Mouse (Mus musculus) cerebellum, postnatal 36 days (tissue): ENCODE results near the gene Dapp1.

Source experiments
- DNase-seq, 2 experiments: peaks; one replicate each; pipeline ENCODE4 v3.0.0; 2021 to 2022; ENCODE audit warnings: mixed read lengths in 2 of 2

The Dapp1 gene

DNA sequence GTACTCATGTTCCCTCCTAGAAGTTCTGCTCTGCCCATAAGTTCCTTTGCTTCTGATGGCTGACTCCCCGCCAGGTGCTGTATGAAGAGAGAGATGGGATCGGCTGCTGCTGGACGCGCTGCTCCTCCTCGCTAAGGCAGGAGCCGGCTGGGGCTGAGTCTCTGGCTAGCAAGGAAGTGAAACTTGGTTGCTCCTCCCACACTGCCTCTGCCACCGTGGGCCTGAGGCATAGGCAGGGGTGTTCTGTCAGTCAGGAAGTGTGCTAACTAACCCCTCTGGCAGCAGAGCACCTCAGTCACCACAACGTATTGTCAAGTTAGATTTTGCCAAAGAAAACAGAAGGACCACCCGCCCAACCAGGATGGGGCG is at the start of gene Dapp1:
TSS of gene Dapp1 (minus strand) at position 164 of the 369 bp plus-strand sequence.
- no peak for DNase-seq

DNA sequence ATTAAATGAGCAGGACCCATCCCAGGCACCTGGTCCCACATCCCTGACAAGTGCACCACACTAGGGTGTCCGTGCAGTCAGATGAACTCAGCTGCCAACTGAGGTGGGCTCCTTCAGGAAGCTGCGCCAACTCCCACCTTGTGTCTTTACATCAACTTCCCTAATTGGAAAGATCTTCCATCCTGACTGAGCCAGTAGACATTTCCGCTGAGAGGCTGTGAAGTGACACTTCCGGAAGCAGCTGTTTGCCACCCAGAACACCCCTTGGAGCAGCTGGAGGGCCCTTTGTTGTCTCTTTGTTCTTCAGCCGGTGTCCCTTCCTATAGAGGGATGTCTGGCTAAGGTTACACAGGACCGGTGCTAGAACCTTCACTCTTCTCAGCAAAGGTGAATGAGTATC is 49.2 kb upstream of the Dapp1 start:
- no peak for DNase-seq

DNA sequence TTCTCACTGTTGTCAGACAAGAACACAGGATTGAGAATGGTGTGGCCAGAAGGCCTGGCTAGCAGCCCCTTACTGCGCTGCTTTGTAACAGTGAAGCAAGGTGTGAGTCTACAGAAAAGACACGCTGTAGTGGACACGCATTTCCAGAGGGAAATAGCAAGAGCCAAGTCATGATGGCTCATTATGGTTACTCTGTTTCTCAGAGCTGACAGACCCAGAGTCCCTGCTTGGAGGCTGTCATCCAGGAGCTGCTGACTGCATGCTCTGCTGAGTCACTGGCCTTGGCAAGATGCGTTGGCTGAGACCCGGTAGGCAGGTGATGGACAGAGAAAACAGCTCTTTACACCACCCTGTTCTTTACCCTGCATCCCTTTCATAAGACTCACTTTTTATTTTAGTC is 48.0 kb upstream of the Dapp1 start:
- DNase-seq, result peak; percentile 80 to 85

DNA sequence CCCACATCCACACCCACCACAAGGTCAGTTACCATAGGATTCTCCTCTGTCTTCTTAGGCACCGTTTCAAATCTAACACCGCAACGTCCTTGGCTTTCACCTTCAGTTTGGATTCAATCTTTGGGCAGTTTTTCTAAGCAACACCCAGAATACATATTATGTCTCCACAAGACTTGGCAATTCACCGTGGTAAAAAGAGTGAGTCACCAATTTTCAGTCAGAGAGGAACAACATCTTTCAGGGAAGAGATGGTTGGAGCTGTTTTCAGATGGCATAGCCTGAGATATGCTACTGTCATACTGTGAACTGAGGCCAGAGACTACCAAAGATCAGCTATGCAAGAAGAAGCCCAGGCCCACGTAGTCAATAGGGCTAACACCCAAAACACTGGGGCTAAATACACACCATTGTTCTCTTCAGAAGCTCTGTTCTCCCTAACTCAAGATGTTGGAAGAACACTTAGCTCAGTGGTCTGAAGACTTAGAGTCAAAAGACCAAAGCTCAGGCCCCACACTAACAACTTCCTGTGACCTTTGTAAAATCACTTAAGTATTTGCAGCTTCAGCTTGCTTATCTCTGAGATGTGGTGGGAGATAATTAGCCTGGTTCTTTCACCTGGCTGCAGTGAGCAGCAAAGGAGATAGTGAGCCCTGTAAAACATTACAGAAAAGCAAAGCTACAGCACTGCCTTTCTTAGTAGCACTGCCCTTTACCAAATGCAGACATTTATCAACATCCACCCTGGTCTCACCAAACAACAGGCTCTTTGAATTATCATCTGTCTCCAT is 46.4 kb upstream of the Dapp1 start:
- no peak for DNase-seq

DNA sequence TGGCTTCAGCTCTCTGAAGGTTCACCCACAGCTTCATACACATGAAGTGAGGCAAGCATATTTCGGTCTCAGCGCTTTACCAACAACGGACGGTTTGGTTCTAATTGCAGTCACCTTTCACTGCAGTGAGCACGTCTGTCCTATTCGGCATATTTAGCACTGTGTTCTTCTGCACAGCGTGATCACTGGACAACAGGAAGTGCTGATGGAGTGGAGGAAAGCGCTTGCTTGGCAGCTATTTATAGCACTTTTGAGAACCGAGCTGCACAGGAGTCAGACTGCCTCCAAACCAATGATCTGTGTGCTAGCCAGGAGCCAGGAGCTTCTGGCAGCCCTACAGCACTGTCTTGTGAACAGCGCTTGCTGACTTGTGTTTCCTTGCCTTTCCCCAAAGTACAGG is 44.9 kb upstream of the Dapp1 start:
- peak; percentile 82 to 85 for DNase-seq

DNA sequence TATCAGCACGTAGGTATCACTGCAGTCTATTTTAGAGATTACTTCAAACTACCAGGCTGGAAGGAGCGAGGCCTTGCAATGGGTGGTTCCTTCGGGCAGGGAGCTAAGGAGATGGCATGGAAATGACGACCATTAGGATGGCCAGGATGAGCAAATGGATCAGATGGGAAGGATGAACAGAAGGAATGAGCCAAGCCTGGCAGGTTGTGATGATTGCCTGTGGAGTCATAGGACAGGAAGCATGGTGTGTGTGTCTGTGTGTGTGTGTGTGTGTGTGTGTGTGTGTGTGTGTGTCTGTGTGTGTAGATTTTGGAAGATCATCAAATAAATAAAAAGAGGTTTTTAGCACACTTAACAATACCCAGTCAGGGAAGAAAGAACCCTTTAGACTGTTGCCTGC is 41.3 kb upstream of the Dapp1 start:
- DNase-seq, result no peak

DNA sequence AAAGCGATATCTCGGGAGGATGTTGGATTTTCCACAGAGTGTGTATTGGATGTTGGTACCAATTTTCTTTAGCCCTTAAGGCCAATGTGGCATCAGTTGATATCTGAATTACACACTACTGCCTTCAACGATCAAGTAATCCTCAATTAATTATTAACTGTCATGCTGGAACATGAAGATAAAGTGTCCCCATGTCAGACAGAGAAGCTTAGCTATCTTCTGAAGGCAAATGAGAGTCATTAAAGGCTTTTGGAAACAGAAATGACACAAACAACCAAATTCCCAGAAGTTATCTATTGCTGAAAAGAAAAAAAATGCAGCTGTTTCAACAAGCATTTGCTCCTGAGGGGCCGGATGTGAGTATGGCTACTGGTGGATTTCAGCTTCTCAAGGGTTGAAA is 40.7 kb upstream of the Dapp1 start:
- no peak for DNase-seq

DNA sequence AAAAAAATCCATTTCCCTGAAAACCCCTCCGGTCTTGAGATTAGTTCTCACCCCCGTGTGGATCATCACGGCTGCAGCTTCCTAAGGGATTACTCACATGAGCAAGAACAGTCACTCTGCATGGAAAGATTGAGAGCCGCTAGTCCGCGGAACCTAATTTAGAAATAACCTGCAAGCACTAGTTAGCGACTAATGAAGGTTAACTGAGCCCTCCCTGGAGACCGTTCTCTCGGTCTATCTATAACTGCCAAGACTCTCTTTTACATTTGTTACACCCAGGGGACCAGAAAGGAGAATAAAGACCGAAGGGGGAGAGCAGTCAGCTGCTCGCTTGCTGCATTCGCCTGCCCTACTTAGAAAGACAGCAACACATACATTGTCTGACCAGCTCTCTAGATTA is 35.5 kb upstream of the Dapp1 start:
- DNase-seq, result no peak

DNA sequence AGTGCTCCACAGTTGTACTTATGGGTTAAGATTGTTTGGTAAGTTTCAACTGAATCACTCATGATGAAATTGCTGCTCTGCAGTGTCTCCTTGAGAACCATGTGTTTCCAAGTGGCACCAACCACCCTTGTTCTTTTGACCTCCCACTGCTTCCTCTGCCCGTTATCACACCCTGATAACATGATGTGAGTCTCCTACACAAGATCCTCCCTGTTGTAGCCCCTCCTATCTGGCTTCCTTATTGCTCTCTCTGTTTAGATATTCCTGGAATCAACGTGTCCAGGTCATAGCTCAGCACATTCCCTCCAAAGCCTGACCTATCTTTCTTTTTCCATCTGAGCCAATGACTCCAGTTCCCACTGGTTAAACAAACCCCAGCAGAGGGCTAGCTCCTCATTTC is 33.4 kb upstream of the Dapp1 start:
- DNase-seq, result no peak

DNA sequence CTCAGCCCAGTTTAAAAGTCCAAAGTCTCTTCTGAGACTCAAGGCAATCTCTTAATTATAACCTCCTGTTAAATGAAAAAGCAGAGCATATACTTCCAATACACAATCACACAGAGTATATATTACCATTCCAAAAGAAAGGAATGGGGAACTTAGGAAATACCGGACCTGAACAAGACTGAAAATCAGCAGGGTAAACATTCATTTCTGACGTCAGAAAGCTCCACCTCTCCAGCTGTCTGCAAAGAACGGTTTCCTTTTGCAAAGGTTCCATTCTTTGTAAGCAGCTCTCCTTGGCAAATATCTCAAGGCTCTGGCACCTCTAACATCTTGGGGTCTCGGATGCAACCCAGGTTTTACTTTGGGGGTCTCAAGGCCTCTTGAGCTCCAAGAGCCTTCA is 31.0 kb upstream of the Dapp1 start:
- no peak for DNase-seq

DNA sequence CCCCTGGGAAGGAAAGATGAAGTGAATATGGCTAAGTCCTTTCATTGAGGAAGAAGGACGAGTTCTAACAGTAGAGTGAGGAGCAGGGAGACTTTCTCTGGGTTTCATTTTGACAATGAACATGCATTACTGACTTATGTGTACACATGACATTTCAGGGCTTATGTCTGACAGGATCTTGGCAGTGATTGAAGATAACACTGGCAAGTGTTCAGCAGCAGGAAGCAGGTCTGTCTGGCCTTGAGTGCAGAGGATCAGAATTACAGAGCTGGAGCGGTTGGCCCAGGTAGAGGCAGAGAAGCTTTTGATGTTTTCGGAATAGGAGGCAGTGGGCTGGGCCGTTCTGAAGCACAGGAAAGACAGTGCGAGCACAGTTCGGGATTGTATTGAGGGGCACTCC is 26.8 kb upstream of the Dapp1 start:
- no peak for DNase-seq

DNA sequence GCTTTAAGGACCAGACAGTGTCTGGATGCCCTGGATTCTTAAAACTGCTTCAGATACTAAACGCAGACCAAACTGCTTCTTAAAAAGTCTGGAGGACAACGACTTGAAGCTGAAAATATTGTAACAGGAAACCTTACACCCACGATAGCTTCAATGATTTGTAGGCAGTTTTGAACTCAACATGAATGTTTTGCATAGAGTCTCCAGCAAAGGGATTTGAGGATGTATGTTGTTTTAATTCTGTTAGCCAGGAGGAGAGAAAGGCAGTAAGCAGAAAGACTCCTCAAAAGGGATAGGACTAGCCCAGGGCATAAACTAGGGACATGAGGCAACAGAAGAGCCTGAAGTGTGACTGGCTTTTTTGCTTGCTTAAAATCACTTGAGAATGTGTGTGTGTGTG is 25.6 kb upstream of the Dapp1 start:
- DNase-seq, result no peak

DNA sequence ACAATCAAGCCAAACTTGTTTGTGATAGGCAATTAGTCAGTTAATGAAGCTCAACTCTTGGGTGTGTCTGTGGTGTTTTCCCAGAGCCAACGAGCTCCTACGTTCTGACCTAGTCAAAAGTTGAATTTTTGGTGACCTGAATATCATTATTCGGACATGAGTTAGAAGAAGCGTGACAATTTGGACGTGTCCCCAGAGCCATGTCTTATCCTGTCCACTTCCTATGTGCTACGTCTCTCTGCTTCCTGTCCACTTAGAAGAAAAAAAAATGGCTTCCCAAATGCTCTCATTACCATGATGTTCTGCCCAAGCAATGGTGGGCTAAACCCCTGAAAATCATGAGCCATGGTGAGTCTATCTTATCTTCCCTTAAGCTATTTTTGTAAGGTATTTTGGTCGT is 21.9 kb upstream of the Dapp1 start:
- DNase-seq, result no peak

DNA sequence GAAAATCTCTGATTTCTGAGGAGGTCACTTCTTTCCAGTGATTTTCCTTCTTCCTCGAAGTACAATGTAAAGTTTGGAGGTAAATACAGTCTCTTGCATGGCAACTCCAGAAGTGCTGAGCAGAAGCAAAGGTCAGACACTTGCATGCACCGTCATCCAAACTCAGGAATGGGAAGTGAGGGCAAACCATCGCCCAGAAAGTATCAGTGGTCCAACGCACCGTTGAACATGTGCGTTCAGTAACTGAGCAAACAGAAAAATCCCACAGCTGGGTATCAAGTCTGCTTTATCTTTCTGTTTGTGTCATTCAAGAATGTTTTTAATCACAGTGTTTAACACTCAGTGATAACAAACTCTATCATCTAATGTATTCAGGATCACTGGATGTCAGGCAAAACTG is 21.2 kb upstream of the Dapp1 start:
- DNase-seq, result no peak

DNA sequence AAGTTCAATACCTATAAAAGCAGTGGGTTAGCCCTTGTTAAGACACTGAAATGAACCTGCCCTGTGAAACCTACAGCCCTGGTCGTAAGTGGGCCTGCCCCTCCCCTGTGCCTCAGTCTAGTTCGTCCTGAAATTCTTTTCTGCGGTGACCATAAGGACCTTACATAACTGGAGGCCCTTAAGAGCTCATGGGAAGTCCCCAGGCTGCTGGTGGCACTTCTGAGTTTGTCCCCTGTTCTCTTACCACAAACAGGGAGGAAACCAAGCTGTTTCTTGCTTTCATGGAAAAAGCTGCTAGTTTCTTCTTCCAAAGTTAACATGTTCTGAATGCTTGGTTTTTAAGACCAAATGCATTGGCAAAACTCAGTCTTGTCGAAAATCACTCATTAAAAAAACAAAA is 20.5 kb upstream of the Dapp1 start:
- DNase-seq, result no peak

DNA sequence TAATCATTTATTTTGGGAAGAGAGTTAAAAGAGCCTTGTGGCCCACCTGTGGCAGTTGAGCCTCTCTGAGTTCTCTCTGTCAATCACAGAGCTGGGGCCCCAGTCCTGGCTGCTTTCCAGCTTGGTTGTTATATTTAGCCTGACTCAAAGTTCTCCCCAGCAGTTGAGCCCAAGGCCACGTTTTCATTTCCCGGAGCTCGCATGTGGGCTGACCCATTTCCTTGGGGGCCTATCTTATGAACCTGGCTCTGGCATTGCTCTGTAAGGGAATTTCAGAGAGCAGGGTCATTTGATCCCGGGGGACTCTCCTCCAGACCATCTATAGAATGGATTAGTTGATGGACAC is 19.4 kb upstream of the Dapp1 start:
- no peak for DNase-seq

DNA sequence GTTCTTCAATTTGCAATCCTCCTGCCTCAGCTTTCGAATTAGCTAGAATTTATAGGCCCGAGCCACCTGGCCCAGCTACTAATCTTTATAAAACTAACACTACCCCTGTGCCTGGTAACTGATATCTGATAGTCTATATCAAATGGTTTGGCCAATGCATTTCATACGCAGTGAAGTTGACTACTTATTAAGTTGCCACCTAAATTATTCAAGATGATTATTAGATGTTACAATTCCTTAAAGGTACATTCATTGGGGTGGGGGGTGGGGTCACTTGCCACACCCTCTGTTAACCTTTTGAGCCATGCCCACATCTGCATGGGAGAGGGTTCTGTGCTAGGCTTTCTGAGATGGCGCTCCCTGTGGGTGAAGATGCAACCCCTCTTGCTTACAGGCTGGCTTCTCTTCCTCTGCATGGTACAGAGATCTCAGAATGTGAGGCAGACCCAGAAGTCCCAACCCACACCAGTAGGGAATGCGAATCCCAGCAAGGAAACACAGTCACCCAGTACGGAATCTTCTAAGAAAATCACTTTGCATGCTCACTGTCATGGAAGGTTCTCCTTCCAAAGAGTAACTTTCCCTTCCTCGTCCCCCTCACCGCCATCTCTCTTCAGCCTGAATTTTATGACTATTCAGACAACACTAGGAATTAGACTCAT is 18.8 kb upstream of the Dapp1 start:
- DNase-seq, result no peak

DNA sequence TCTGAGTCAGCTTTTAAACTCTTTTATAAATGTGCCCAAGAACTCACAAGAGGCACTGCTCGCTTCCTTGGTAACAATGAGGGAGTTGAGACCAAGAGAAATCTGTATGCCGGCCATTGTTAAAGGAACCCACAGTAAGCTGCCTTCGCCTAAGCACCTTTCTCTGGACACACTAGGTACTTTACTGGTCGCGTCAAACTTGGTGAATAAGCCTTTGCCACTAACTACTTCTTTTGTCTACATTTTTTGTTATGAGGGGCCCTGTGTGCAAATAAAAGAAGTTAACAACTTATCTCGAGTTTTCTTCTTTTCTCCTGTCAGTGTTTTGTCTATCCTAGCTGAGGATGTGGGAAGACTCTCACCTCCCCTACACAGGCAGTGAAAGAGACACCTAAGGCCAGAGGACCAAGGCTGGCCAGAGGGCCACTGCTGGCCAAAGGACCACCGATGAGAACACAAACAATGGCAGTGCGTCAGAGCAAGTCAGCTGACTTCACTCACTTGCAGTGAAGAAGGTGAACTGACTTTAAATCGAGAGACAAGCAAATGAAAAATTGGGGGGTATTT is 18.0 kb upstream of the Dapp1 start:
- DNase-seq, result no peak

DNA sequence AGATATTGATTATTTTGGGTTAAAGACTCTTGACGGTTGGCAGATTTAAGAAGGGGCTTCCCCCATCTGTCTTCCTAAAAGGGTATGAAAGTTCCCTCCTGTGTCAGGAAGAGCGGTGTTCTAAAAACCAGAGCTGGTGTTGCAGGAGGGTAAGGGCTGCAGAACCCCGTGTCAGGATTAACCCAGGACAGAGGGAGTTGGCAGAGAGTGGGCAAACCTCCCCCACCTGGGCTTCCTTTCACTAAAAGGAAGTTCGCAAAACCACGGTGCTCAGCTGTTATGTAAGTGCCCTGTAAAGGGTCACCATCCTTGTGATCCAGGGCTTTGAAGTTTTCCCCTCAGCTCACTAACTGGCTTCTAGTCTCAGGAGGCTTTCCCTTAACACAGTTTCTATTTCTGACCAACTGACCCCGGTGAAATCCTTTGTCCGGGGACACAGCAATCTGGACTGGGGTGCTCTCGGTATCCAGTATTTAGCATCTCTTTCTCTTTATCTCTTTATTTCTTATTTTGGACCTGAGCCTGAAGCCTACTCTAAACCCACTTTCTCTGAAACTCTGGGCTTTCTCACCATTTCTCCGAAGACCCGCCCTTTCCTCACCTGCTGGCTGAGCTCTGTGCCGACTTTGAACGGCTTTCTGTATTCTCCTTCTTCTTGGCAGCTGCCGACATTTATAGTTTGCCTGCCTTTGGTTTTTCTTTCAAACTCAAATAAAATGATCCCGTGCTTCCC is 17.3 kb upstream of the Dapp1 start:
- no peak for DNase-seq

DNA sequence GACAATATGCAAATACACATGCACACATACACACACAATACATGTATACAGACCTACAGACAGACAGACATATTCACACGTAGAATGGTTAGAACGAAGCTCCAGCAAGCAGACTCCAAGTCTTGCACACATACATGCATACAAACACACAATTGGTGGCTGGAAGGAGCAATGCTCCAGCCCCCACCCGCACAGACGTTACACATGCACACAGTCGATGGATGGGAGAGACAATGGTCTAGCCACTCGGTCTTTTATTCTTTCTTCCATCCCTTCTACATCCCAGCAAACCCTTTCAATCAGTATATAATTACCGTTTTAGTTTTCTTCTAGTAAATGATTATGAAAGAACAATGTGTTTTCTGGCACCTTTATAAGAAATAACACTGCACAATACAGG is 14.1 kb upstream of the Dapp1 start:
- no peak for DNase-seq

DNA sequence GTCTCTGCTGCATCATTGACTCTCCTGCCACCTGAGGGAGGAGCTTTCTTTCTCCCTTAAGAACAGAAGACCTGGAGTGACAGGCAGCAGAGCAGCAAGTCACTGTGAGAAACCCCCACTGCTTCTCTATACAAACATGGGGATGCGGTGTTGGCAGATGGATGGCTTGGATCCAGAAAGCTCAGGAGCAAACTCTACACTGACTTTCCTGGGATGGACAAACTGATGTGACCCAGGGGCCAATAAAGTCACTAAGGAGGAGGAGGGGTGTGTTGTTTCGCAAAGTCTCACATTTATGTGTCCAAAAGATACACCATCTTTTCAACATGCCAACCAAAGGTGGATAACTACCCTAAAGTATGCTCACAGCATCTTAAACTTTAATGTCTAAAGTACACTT is 12.9 kb upstream of the Dapp1 start:
- DNase-seq, result no peak

DNA sequence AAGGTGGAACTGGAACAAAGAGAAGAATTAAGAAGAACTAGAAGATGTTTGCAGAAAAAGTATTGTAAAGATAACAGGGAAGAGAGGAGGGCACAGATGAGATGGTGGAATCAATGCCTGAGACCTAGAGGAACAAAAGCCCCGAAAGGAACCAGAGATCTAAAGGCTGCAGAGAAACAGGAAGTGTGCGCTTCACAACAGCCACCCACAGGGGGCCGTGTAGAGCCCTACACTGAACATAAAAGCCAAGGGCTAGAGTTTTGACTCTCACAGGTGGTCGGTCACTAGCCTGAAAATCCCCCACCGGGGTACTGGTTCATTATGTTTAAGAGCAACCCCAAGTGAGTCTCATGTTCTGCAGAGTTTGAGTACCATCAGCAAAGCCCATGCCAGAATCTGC is 11.0 kb upstream of the Dapp1 start:
- no peak for DNase-seq

DNA sequence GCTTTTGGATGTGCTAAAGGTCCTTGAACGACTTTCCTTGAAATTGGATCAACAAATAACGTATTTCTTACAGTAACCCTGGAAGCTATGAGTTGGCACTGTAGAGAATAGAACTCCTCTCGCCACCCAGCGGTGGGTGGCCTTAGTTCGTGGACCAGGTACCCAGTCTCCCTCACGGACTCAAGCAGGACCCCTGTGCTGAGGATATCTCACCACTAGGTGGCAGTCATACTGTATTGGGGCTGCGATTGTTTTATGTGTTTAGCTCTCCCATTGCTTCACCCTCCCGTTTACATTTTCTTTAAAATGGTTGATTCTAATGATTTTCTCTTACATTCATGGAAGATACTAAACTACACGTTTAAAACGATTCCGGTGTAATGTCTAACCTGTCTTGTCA is 9.8 kb upstream of the Dapp1 start:
- peak; percentile 87 to 91 for DNase-seq

DNA sequence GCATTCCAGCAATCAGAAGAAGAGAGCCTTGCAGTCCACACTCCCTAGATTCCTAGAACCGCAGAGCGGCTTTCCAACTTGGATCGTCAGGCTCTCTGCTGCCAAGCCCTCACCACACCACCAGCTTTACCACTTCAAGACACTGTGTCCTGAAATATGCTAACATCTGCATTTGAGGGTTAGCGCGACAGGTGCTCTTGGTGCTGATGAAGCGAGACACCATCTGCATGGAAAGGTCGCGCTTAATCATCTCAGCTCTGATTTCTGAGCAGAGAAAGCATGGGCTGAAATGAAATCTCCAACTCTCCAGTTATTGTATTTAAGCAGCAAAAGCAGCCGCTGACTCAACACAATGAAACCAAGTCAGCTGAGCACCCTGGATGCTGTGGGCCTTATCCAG is 8.1 kb upstream of the Dapp1 start:
- no peak for DNase-seq
